Mouse (Mus musculus) midbrain, embryonic 11.5 days (tissue): ENCODE data around the gene Trio. TPM values are rescaled to one million over a fixed set of nuclear protein-coding genes. Genes with fewer than 3 reads are reported as not detected.
A peak's percentile ranks its signal among the peaks of the same experiment; 100 is the strongest.

Experiments
- ATAC-seq: fragments of 200-750 bp; cut with Nextera tagmentation; 2 replicates; pipeline ENCODE4 v1.8.0; 2017; ENCODE audit warnings: moderate TSS enrichment, moderate library complexity; ENCODE audit not compliant: low FRiP score
- DNase-seq: peaks from one replicate; pipeline ENCODE4 v3.0.0; 2015; ENCODE audit warnings: low spot score; ENCODE audit errors: missing footprints
- H3K27ac ChIP-seq: fragments of 300-500 bp; sonication (generic); 2 replicates; pipeline ENCODE4 v1.5.1; 2014; ENCODE audit warnings: low read depth, low read length
- H3K27me3 ChIP-seq: fragments of 300-500 bp; sonication (generic); 2 replicates; pipeline ENCODE4 v1.6.1; 2014; ENCODE audit warnings: mild to moderate bottlenecking, low read length, moderate library complexity, mixed read lengths; ENCODE audit not compliant: control insufficient read depth, insufficient read depth
- H3K36me3 ChIP-seq: fragments of 300-500 bp; sonication (generic); 2 replicates; pipeline ENCODE4 v1.6.1; 2014; ENCODE audit warnings: mild to moderate bottlenecking, low read length, moderate library complexity, mixed read lengths; ENCODE audit not compliant: control insufficient read depth, insufficient read depth
- H3K4me1 ChIP-seq: fragments of 300-500 bp; sonication (generic); 2 replicates; pipeline ENCODE4 v1.6.1; 2014; ENCODE audit warnings: low read length; ENCODE audit not compliant: control insufficient read depth, insufficient read depth
- H3K4me2 ChIP-seq: fragments of 300-500 bp; sonication (generic); 2 replicates; pipeline ENCODE4 v1.6.1; 2014; ENCODE audit warnings: mild to moderate bottlenecking, moderate library complexity
- H3K4me3 ChIP-seq: fragments of 300-500 bp; sonication (generic); 2 replicates; pipeline ENCODE4 v1.5.1; 2014; ENCODE audit warnings: low read depth, low read length
- H3K9ac ChIP-seq: fragments of 300-500 bp; sonication (generic); 2 replicates; pipeline ENCODE4 v1.6.1; 2014; ENCODE audit warnings: low read length
- H3K9me3 ChIP-seq: fragments of 300-500 bp; sonication (generic); 2 replicates; pipeline ENCODE4 v1.6.1; 2016; ENCODE audit warnings: low read length; ENCODE audit not compliant: control insufficient read depth
- WGBS: fragments of 180-500 bp; shearing (Covaris S2); extraction: QIAGEN DNeasy Blood & Tissue Kit; methylation state at CpG from one replicate; pipeline ENCODE4 v1.1.7; 2014; 5-methylcytosine and 5-hydroxymethylcytosine counted together
- polyA plus RNA-seq: library from polyadenylated mRNA; unstranded; fragments of >200 nt; fragmentation: Nextera tagmentation; extraction: Ambion mirVana; gene quantifications from 2 replicates; pipeline ENCODE4 v1.2.1, GENCODE M21; 2014

The Trio gene
- polyA plus RNA-seq, 1 experiment from 2014 or later, result 32.5 TPM

- WGBS, result 76% methylated on average over 6 of the region's 6 CpGs
- Histone ChIP-seq H3K4me1 (peaks cover 7% of the 10 kb centered on the region; the same call in 1 of the 2 replicates), H3K9ac (no peak overlapping the region), H3K27me3 (peaks cover 9% of the 10 kb centered on the region), H3K9me3 (no peaks in the 10 kb centered on the region), H3K4me2 (no peak overlapping the region), H3K27ac (no peak overlapping the region), H3K36me3 (peaks cover 20% of the 10 kb centered on the region), H3K4me3 (no peak overlapping the region)
- DNase-seq (no peak), ATAC-seq (no peak)
Observed at GRCm38 (mm10) chr15:27814677-27815391, 210.8 kb downstream of the Trio start.

GRCm38 (mm10) chr15:27810793-27811488 is 214.7 kb downstream of the Trio start:
- Histone ChIP-seq H3K4me1 (peaks cover 7% of the 10 kb centered on the region; the same call in 1 of the 2 replicates), H3K36me3 (peaks cover 9% of the 10 kb centered on the region; the same call in 1 of the 2 replicates), H3K27me3 (peaks cover 11% of the 10 kb centered on the region), H3K27ac (no peak overlapping the region), H3K4me2 (no peak overlapping the region), H3K9me3 (no peaks in the 10 kb centered on the region), H3K4me3 (no peak overlapping the region), H3K9ac (no peak overlapping the region)
- WGBS, result 49% methylated on average over 12 of the region's 12 CpGs
- ATAC-seq, result peak; percentile 88
- DNase-seq, result peak; percentile 90

- Histone ChIP-seq H3K4me1 (peaks cover 7% of the 10 kb centered on the region; the same call in 1 of the 2 replicates), H3K9ac (no peak overlapping the region), H3K36me3 (peaks cover 6% of the 10 kb centered on the region), H3K4me3 (no peak overlapping the region), H3K27ac (no peak overlapping the region), H3K4me2 (no peak overlapping the region), H3K9me3 (no peaks in the 10 kb centered on the region), H3K27me3 (peaks cover 11% of the 10 kb centered on the region)
- ATAC-seq (no peak), DNase-seq (no peak)
- WGBS, result 78% methylated on average over 7 of the region's 7 CpGs
Observed at GRCm38 (mm10) chr15:27810262-27810661, 215.4 kb downstream of the Trio start.

GRCm38 (mm10) chr15:27808596-27809276 is 216.9 kb downstream of the Trio start:
- H3K4me2 ChIP-seq, result no peak overlapping the region
- no peak overlapping the region for H3K27ac ChIP-seq
- no peak overlapping the region for H3K4me3 ChIP-seq
- H3K27me3 ChIP-seq, result peaks cover 8% of the 10 kb centered on the region; the same call in 1 of the 2 replicates
- no peaks in the 10 kb centered on the region for H3K9me3 ChIP-seq
- 69% methylated on average over 5 of the region's 5 CpGs for WGBS
- no peak for DNase-seq
- no peak for ATAC-seq
- H3K9ac ChIP-seq, result no peak overlapping the region
- peaks cover 10% of the 10 kb centered on the region for H3K36me3 ChIP-seq
- peaks cover 7% of the 10 kb centered on the region; the same call in 1 of the 2 replicates for H3K4me1 ChIP-seq

- peaks cover 2% of the 10 kb centered on the region; the same call in 1 of the 2 replicates for H3K27me3 ChIP-seq
- peaks cover 7% of the 10 kb centered on the region; the same call in 1 of the 2 replicates for H3K4me1 ChIP-seq
- no peak for ATAC-seq
- H3K27ac ChIP-seq, result no peak overlapping the region
- H3K4me2 ChIP-seq, result no peak overlapping the region
- no peak overlapping the region for H3K4me3 ChIP-seq
- no peaks in the 10 kb centered on the region for H3K9me3 ChIP-seq
- peaks cover 11% of the 10 kb centered on the region for H3K36me3 ChIP-seq
- DNase-seq, result no peak
- no peak overlapping the region for H3K9ac ChIP-seq
- WGBS, result 81% methylated on average over 10 of the region's 10 CpGs
Observed at GRCm38 (mm10) chr15:27806219-27806618, 219.4 kb downstream of the Trio start.

GRCm38 (mm10) chr15:27805654-27806053 is 220.0 kb downstream of the Trio start:
- H3K4me3 ChIP-seq, result no peak overlapping the region
- DNase-seq (no peak), ATAC-seq (no peak)
- 92% methylated on average over 16 of the region's 16 CpGs for WGBS
- no peaks in the 10 kb centered on the region for H3K9me3 ChIP-seq
- peaks cover 2% of the 10 kb centered on the region; the same call in 1 of the 2 replicates for H3K27me3 ChIP-seq
- H3K4me1 ChIP-seq, result peaks cover 3% of the 10 kb centered on the region; the same call in 1 of the 2 replicates
- no peak overlapping the region for H3K27ac ChIP-seq
- peaks cover 11% of the 10 kb centered on the region for H3K36me3 ChIP-seq
- H3K4me2 ChIP-seq, result no peak overlapping the region
- H3K9ac ChIP-seq, result no peak overlapping the region

- ATAC-seq, result no peak
- H3K9ac ChIP-seq, result no peak overlapping the region
- H3K36me3 ChIP-seq, result peaks cover 11% of the 10 kb centered on the region
- no peaks in the 10 kb centered on the region; the same call in 1 of the 2 replicates for H3K27me3 ChIP-seq
- DNase-seq, result no peak
- 86% methylated on average over 14 of the region's 14 CpGs for WGBS
- H3K9me3 ChIP-seq, result no peaks in the 10 kb centered on the region
- no peaks in the 10 kb centered on the region for H3K4me1 ChIP-seq
- H3K4me3 ChIP-seq, result no peak overlapping the region
- no peak overlapping the region for H3K27ac ChIP-seq
- no peak overlapping the region for H3K4me2 ChIP-seq
Observed at GRCm38 (mm10) chr15:27804447-27804846, 221.2 kb downstream of the Trio start.

- no peak overlapping the region for H3K9ac ChIP-seq
- 80% methylated on average over 18 of the region's 18 CpGs for WGBS
- H3K4me2 ChIP-seq, result no peak overlapping the region
- no peak for DNase-seq
- H3K4me3 ChIP-seq, result no peak overlapping the region
- no peaks in the 10 kb centered on the region; the same call in 1 of the 2 replicates for H3K27me3 ChIP-seq
- no peaks in the 10 kb centered on the region for H3K9me3 ChIP-seq
- no peaks in the 10 kb centered on the region for H3K4me1 ChIP-seq
- peaks cover 11% of the 10 kb centered on the region for H3K36me3 ChIP-seq
- no peak overlapping the region for H3K27ac ChIP-seq
- no peak for ATAC-seq
Observed at GRCm38 (mm10) chr15:27803568-27804345, 221.9 kb downstream of the Trio start.
